Mouse (Mus musculus): ENCODE results near the gene Snx4. TPM values are rescaled to one million over a fixed set of nuclear protein-coding genes. Genes with fewer than 3 reads are reported as not detected.

Snx4 gene
- polyA plus RNA-seq, 1 experiment from 2014 or later: 81.4 TPM

Other genes starting within 250 kb of the Snx4 start
- gene Iqcg, start 195.2 kb upstream of the Snx4 start, polyA plus RNA-seq (2016; fragmentation: Nextera tagmentation; extraction: Ambion mirVana): 3.9 and 4.5 TPM in 2 replicates
- gene Rpl35a, start 195.0 kb upstream of the Snx4 start, polyA plus RNA-seq (2016; fragmentation: Nextera tagmentation; extraction: Ambion mirVana): 643 and 651 TPM in 2 replicates
- 2.9 and 4.6 TPM in 2 replicates for gene Lmln, start 188.9 kb upstream of the Snx4 start, polyA plus RNA-seq (2016; fragmentation: Nextera tagmentation; extraction: Ambion mirVana)
- 27.0 and 30.6 TPM in 2 replicates for gene Osbpl11, start 66.4 kb upstream of the Snx4 start, polyA plus RNA-seq (2016; fragmentation: Nextera tagmentation; extraction: Ambion mirVana)
- 50.1 and 50.7 TPM in 2 replicates for gene Zfp148, start 129.4 kb downstream of the Snx4 start, polyA plus RNA-seq (2016; fragmentation: Nextera tagmentation; extraction: Ambion mirVana)